Mouse (Mus musculus): ENCODE measurements at regions not wholly inside any gene's neighbourhood (a gene's known extent, or its start where the extent isn't known, plus 50 kb on each side); places are given as distances from the start of the nearest gene placed in this dataset.

- no peak for ATAC-seq (replicated peaks; ENCODE audit: insufficient number of reproducible peaks, low FRiP score, low TSS enrichment, poor library complexity, severe bottlenecking)
These were observed 320.9 kb downstream of the Cdh26 start for GRCm38 (mm10) chr2:178751247-178751646.

- ATAC-seq (replicated peaks; ENCODE audit: insufficient number of reproducible peaks, low FRiP score, low TSS enrichment, poor library complexity, severe bottlenecking) = no peak
These were observed 328.0 kb downstream of the Cdh26 start for GRCm38 (mm10) chr2:178758366-178758765.

GRCm38 (mm10) chr2:178768526-178768925 lies 338.2 kb downstream of the Cdh26 start:
- ATAC-seq (replicated peaks; ENCODE audit: insufficient number of reproducible peaks, low FRiP score, low TSS enrichment, poor library complexity, severe bottlenecking) = no peak

GRCm38 (mm10) chr2:178769001-178769400 lies 338.7 kb downstream of the Cdh26 start:
- ATAC-seq (replicated peaks; ENCODE audit: insufficient number of reproducible peaks, low FRiP score, low TSS enrichment, poor library complexity, severe bottlenecking) = no peak

GRCm38 (mm10) chr2:178771435-178771834 lies 341.1 kb downstream of the Cdh26 start:
- no peak for ATAC-seq (replicated peaks; ENCODE audit: insufficient number of reproducible peaks, low FRiP score, low TSS enrichment, poor library complexity, severe bottlenecking)

GRCm38 (mm10) chr2:178771881-178772280 lies 341.6 kb downstream of the Cdh26 start:
- no peak for ATAC-seq (replicated peaks; ENCODE audit: insufficient number of reproducible peaks, low FRiP score, low TSS enrichment, poor library complexity, severe bottlenecking)

- ATAC-seq (replicated peaks; ENCODE audit: insufficient number of reproducible peaks, low FRiP score, low TSS enrichment, poor library complexity, severe bottlenecking) = no peak
These were observed 354.7 kb downstream of the Cdh26 start for GRCm38 (mm10) chr2:178784822-178785589.

- no peak for ATAC-seq (replicated peaks; ENCODE audit: insufficient number of reproducible peaks, low FRiP score, low TSS enrichment, poor library complexity, severe bottlenecking)
These were observed 355.5 kb downstream of the Cdh26 start for GRCm38 (mm10) chr2:178785843-178786242.

- no peak for ATAC-seq (replicated peaks; ENCODE audit: insufficient number of reproducible peaks, low FRiP score, low TSS enrichment, poor library complexity, severe bottlenecking)
These were observed 365.5 kb downstream of the Cdh26 start for GRCm38 (mm10) chr2:178795841-178796240.

GRCm38 (mm10) chr2:178801464-178801863 lies 371.1 kb downstream of the Cdh26 start:
- no peak for ATAC-seq (replicated peaks; ENCODE audit: insufficient number of reproducible peaks, low FRiP score, low TSS enrichment, poor library complexity, severe bottlenecking)

- no peak for ATAC-seq (replicated peaks; ENCODE audit: insufficient number of reproducible peaks, low FRiP score, low TSS enrichment, poor library complexity, severe bottlenecking)
These were observed 375.0 kb downstream of the Cdh26 start for GRCm38 (mm10) chr2:178805283-178805682.

- ATAC-seq (replicated peaks; ENCODE audit: insufficient number of reproducible peaks, low FRiP score, low TSS enrichment, poor library complexity, severe bottlenecking) = no peak
These were observed 391.2 kb downstream of the Cdh26 start for GRCm38 (mm10) chr2:178821552-178821951.

- ATAC-seq (replicated peaks; ENCODE audit: insufficient number of reproducible peaks, low FRiP score, low TSS enrichment, poor library complexity, severe bottlenecking) = no peak
These were observed 400.0 kb downstream of the Cdh26 start for GRCm38 (mm10) chr2:178830313-178830712.

GRCm38 (mm10) chr2:178834986-178835385 lies 404.7 kb downstream of the Cdh26 start:
- ATAC-seq (replicated peaks; ENCODE audit: insufficient number of reproducible peaks, low FRiP score, low TSS enrichment, poor library complexity, severe bottlenecking) = no peak

GRCm38 (mm10) chr2:178838571-178838970 lies 408.2 kb downstream of the Cdh26 start:
- no peak for ATAC-seq (replicated peaks; ENCODE audit: insufficient number of reproducible peaks, low FRiP score, low TSS enrichment, poor library complexity, severe bottlenecking)

GRCm38 (mm10) chr2:178840975-178841374 lies 410.6 kb downstream of the Cdh26 start:
- ATAC-seq (replicated peaks; ENCODE audit: insufficient number of reproducible peaks, low FRiP score, low TSS enrichment, poor library complexity, severe bottlenecking) = no peak

- ATAC-seq (replicated peaks; ENCODE audit: insufficient number of reproducible peaks, low FRiP score, low TSS enrichment, poor library complexity, severe bottlenecking) = no peak
These were observed 412.3 kb downstream of the Cdh26 start for GRCm38 (mm10) chr2:178842595-178842994.

GRCm38 (mm10) chr2:178843458-178843857 lies 413.1 kb downstream of the Cdh26 start:
- no peak for ATAC-seq (replicated peaks; ENCODE audit: insufficient number of reproducible peaks, low FRiP score, low TSS enrichment, poor library complexity, severe bottlenecking)

GRCm38 (mm10) chr2:178844561-178844960 lies 414.2 kb downstream of the Cdh26 start:
- no peak for ATAC-seq (replicated peaks; ENCODE audit: insufficient number of reproducible peaks, low FRiP score, low TSS enrichment, poor library complexity, severe bottlenecking)

- ATAC-seq (replicated peaks; ENCODE audit: insufficient number of reproducible peaks, low FRiP score, low TSS enrichment, poor library complexity, severe bottlenecking) = no peak
These were observed 420.0 kb downstream of the Cdh26 start for GRCm38 (mm10) chr2:178850320-178850719.

GRCm38 (mm10) chr2:178850769-178851168 lies 420.4 kb downstream of the Cdh26 start:
- ATAC-seq (replicated peaks; ENCODE audit: insufficient number of reproducible peaks, low FRiP score, low TSS enrichment, poor library complexity, severe bottlenecking) = no peak
